Mouse (Mus musculus) mammary gland, adult 2 months (tissue): ENCODE results near the gene D130052B06Rik. TPM values are rescaled to one million over a fixed set of nuclear protein-coding genes. Genes with fewer than 3 reads are reported as not detected.

ENCODE experiments used
- polyA plus RNA-seq: library from polyadenylated mRNA; depleted of rRNA; stranded (reverse); fragments of >200 nt; gene quantifications from 2 replicates; pipeline ENCODE4 v1.2.3, GENCODE M21; 2012; ENCODE audit warnings: low replicate concordance; rRNA removed

D130052B06Rik gene
- polyA plus RNA-seq = not detected in 2 replicates

DNA sequence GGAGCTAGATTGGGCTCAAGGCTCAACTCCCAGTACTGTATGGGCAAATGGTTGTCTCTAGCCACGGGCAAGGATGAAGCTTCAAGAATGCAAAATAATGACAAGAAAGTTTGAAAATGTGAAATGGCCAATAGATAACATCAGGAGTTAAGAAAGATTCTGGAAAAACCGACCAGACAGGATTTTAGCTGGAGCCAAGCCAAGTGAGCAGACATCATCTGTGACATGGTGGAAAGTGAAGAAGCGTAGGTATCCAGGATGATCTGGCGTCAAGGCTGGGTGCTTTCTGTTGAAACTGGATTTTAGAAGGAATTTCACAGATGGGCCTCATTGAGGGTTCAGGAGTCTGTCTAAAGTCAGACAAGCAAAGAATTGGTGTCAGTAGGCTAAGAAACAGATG is at the start of gene D130052B06Rik:
TSS of gene D130052B06Rik (plus strand) at position 317 of the 400 bp plus-strand sequence.

DNA sequence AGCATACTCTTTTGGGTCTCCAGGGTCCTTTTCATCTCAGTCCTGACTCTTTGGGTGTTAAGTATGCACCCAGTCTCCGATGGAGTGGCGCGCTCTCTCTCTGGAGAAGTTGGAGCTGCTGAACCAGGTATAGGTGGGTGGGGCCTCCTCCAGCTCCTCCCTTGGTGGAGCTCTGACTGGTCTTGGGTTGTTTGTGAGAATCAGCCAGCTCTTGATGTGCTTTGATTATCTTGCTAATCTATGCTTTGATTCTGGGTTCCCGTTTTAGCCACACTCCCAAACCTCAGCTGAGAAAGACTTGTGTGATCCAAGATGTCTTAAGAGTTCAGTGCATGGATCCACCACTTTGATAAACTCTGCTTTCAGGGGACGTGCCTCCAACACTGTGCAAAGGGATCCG is 20.2 kb upstream of the D130052B06Rik start, which contains the start of gene Gabrp:
TSS of gene Gabrp (minus strand) at position 101 of the 400 bp plus-strand sequence.

Other genes with a start within 250 kb of the D130052B06Rik start
- gene Ranbp17, start 85.6 kb upstream of the D130052B06Rik start, polyA plus RNA-seq = 0.41 and 0.70 TPM in 2 replicates
- 1.5 and 3.1 TPM in 2 replicates for gene Gabrp, start 20.3 kb upstream of the D130052B06Rik start, polyA plus RNA-seq